Mouse (Mus musculus) testis, adult 2 months (tissue): Measurements from ENCODE around the gene Pex26. TPM values are rescaled to one million over a fixed set of nuclear protein-coding genes. Genes with fewer than 3 reads are reported as not detected.

Experiments
- H3K27ac ChIP-seq: fragments of 200-500 bp; 2 replicates; pipeline ENCODE4 v1.5.1; 2012; ENCODE audit warnings: low read depth, low read length; ENCODE audit not compliant: control insufficient read depth, insufficient read depth
- H3K27me3 ChIP-seq: fragments of 200-500 bp; 2 replicates; pipeline ENCODE4 v1.6.1; 2012; ENCODE audit warnings: mild to moderate bottlenecking, low read length, moderate library complexity; ENCODE audit not compliant: control insufficient read depth, insufficient read depth
- H3K36me3 ChIP-seq: fragments of 200-500 bp; 2 replicates; pipeline ENCODE4 v1.6.1; 2012; ENCODE audit warnings: mild to moderate bottlenecking, low read length; ENCODE audit not compliant: control insufficient read depth, insufficient read depth
- H3K4me1 ChIP-seq: fragments of 200-500 bp; 2 replicates; pipeline ENCODE4 v1.6.1; 2012; ENCODE audit warnings: low read length; ENCODE audit not compliant: control insufficient read depth, insufficient read depth
- H3K4me3 ChIP-seq: fragments of 200-500 bp; 2 replicates; pipeline ENCODE4 v1.5.1; 2012; ENCODE audit warnings: low read depth, mild to moderate bottlenecking, low read length, moderate library complexity, mixed read lengths; ENCODE audit not compliant: control insufficient read depth
- CTCF ChIP-seq: fragments of 200-500 bp; IDR thresholded peaks from 2 replicates; pipeline ENCODE4 v1.5.1; 2012; ENCODE audit warnings: low read depth, mild to moderate bottlenecking, inconsistent platforms, low read length, moderate library complexity; ENCODE audit not compliant: control insufficient read depth, insufficient read depth, insufficient replicate concordance
- POLR2A ChIP-seq: fragments of 200-500 bp; IDR thresholded peaks from 2 replicates; pipeline ENCODE4 v1.6.1; 2012; ENCODE audit warnings: low read depth, mild to moderate bottlenecking, inconsistent platforms, low read length, moderate library complexity; ENCODE audit not compliant: control insufficient read depth
- polyA plus RNA-seq: library from polyadenylated mRNA; depleted of rRNA; stranded (reverse); fragments of >200 nt; gene quantifications from 2 replicates; pipeline ENCODE4 v1.2.3, GENCODE M21; 2012

Pex26 gene
- polyA plus RNA-seq, 1 experiment: 8.7 TPM

GRCm38 (mm10) chr6:121224993-121225392 lies 41.5 kb downstream of the Pex26 start:
- no peaks in the 10 kb centered on the region for H3K4me1 ChIP-seq
- H3K27me3 ChIP-seq: no peaks in the 10 kb centered on the region
- TF ChIP-seq POLR2A (no peak), CTCF (no peak)
- H3K4me3 ChIP-seq: no peak overlapping the region
- no peak overlapping the region for H3K27ac ChIP-seq
- no peaks in the 10 kb centered on the region for H3K36me3 ChIP-seq

GRCm38 (mm10) chr6:121226043-121226442 lies 42.6 kb downstream of the Pex26 start:
- H3K36me3 ChIP-seq: no peaks in the 10 kb centered on the region
- H3K27me3 ChIP-seq: no peaks in the 10 kb centered on the region
- no peak overlapping the region for H3K4me3 ChIP-seq
- no peaks in the 10 kb centered on the region for H3K4me1 ChIP-seq
- TF ChIP-seq CTCF (no peak), POLR2A (no peak)
- H3K27ac ChIP-seq: no peak overlapping the region

- H3K4me3 ChIP-seq: no peak overlapping the region
- no peak for TF ChIP-seq CTCF
- no peak for TF ChIP-seq POLR2A
- H3K4me1 ChIP-seq: no peaks in the 10 kb centered on the region
- H3K36me3 ChIP-seq: no peaks in the 10 kb centered on the region
- H3K27ac ChIP-seq: no peak overlapping the region
- H3K27me3 ChIP-seq: no peaks in the 10 kb centered on the region
These were observed 43.3 kb downstream of the Pex26 start for GRCm38 (mm10) chr6:121226744-121227143.

GRCm38 (mm10) chr6:121228421-121228820 lies 45.0 kb downstream of the Pex26 start:
- Histone ChIP-seq H3K4me1 (no peaks in the 10 kb centered on the region), H3K27me3 (no peaks in the 10 kb centered on the region), H3K4me3 (no peak overlapping the region), H3K36me3 (no peaks in the 10 kb centered on the region), H3K27ac (no peak overlapping the region)
- TF ChIP-seq POLR2A: no peak
- TF ChIP-seq CTCF: no peak

GRCm38 (mm10) chr6:121232652-121233051 lies 49.2 kb downstream of the Pex26 start:
- Histone ChIP-seq H3K36me3 (no peaks in the 10 kb centered on the region), H3K27ac (no peak overlapping the region), H3K4me3 (no peak overlapping the region), H3K4me1 (no peaks in the 10 kb centered on the region), H3K27me3 (no peaks in the 10 kb centered on the region)
- TF ChIP-seq POLR2A: no peak
- no peak for TF ChIP-seq CTCF

GRCm38 (mm10) chr6:121236386-121236785 lies 52.9 kb downstream of the Pex26 start:
- no peaks in the 10 kb centered on the region for H3K36me3 ChIP-seq
- no peak overlapping the region for H3K4me3 ChIP-seq
- TF ChIP-seq CTCF: no peak
- TF ChIP-seq POLR2A: no peak
- no peaks in the 10 kb centered on the region for H3K4me1 ChIP-seq
- no peak overlapping the region for H3K27ac ChIP-seq
- no peaks in the 10 kb centered on the region for H3K27me3 ChIP-seq

- no peaks in the 10 kb centered on the region for H3K4me1 ChIP-seq
- no peaks in the 10 kb centered on the region for H3K27me3 ChIP-seq
- TF ChIP-seq CTCF: no peak
- no peaks in the 10 kb centered on the region for H3K36me3 ChIP-seq
- no peak overlapping the region for H3K4me3 ChIP-seq
- no peak overlapping the region for H3K27ac ChIP-seq
These were observed 54.7 kb downstream of the Pex26 start for GRCm38 (mm10) chr6:121238209-121238608.

GRCm38 (mm10) chr6:121241780-121242179 lies 58.3 kb downstream of the Pex26 start:
- TF ChIP-seq POLR2A: no peak
- TF ChIP-seq CTCF: no peak
- H3K4me1 ChIP-seq: peaks cover 3% of the 10 kb centered on the region
- no peak overlapping the region for H3K27ac ChIP-seq
- no peaks in the 10 kb centered on the region for H3K27me3 ChIP-seq
- no peak overlapping the region for H3K4me3 ChIP-seq
- H3K36me3 ChIP-seq: no peaks in the 10 kb centered on the region
